Mouse (Mus musculus) embryonic facial prominence, embryonic 13.5 days (tissue): ENCODE measurements around the gene Gm5592. TPM values are rescaled to one million over a fixed set of nuclear protein-coding genes. Genes with fewer than 3 reads are reported as not detected.
"Not testable (repeated sequence)": the region's sequence is repeated elsewhere in the genome, so short reads cannot be mapped to it uniquely, and the experiment has no call there.

Experiments
- ATAC-seq: fragments of 200-750 bp; cut with Nextera tagmentation; 2 replicates; pipeline ENCODE4 v1.8.0; 2017; ENCODE audit warnings: low read depth; ENCODE audit not compliant: insufficient number of reproducible peaks, insufficient read depth, low FRiP score, low TSS enrichment
- H3K27ac ChIP-seq: fragments of 300-500 bp; sonication (generic); 2 replicates; pipeline ENCODE4 v1.5.1; 2015; ENCODE audit warnings: moderate library complexity, mild to moderate bottlenecking, inconsistent platforms
- H3K27me3 ChIP-seq: fragments of 300-500 bp; sonication (generic); 2 replicates; pipeline ENCODE4 v1.6.1; 2015; ENCODE audit warnings: mild to moderate bottlenecking, inconsistent platforms
- H3K36me3 ChIP-seq: fragments of 300-500 bp; sonication (generic); 2 replicates; pipeline ENCODE4 v1.6.1; 2015; ENCODE audit warnings: mild to moderate bottlenecking, inconsistent platforms
- H3K4me1 ChIP-seq: fragments of 300-500 bp; sonication (generic); 2 replicates; pipeline ENCODE4 v1.6.1; 2015; ENCODE audit warnings: inconsistent platforms
- H3K4me2 ChIP-seq: fragments of 300-500 bp; sonication (generic); 2 replicates; pipeline ENCODE4 v1.6.1; 2015; ENCODE audit warnings: moderate library complexity, mild to moderate bottlenecking, inconsistent platforms
- H3K4me3 ChIP-seq: fragments of 300-500 bp; sonication (generic); 2 replicates; pipeline ENCODE4 v1.5.1; 2015; ENCODE audit warnings: mild to moderate bottlenecking, inconsistent platforms
- H3K9ac ChIP-seq: fragments of 300-500 bp; sonication (generic); 2 replicates; pipeline ENCODE4 v1.6.1; 2015; ENCODE audit warnings: mild to moderate bottlenecking, inconsistent platforms
- H3K9me3 ChIP-seq: fragments of 300-500 bp; sonication (generic); 2 replicates; pipeline ENCODE4 v1.6.1; 2016; ENCODE audit warnings: inconsistent platforms
- WGBS: fragments of 180-500 bp; shearing (Covaris S2); methylation state at CpG from one replicate; pipeline ENCODE4 v1.1.7; 2015; ENCODE audit warnings: mixed read lengths; 5-methylcytosine and 5-hydroxymethylcytosine counted together
- polyA plus RNA-seq: library from polyadenylated mRNA; unstranded; fragments of >200 nt; fragmentation: Nextera tagmentation; extraction: Ambion mirVana; gene quantifications from 2 replicates; pipeline ENCODE4 v1.2.1, GENCODE M21; 2015

Gene Gm5592
- not detected in 2 replicates for polyA plus RNA-seq

DNA sequence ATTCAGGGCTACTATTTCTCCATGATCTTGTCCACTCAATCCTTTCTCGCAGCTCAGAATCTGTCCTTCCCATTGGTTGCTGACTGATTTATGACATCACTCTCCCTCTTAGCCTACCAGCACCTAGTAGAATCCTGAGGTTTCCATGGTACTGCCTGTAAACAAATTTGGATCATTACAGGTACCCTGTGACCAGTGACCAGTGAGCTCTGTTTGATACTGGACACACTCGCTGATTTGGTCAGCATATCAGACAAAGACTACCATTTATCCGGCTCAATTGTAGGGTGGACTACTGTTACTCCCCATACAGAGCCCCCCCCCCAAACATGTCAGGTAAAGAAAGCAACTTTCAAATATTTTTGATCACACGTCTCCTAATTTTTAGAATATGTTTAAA lies at the start of gene Gm5592:
Gene Gm5592, plus strand, starts transcription at position 301 of the 400 bp plus-strand sequence.
- 90% methylated on average over 4 of the region's 4 CpGs for WGBS
- H3K9me3 ChIP-seq, ATAC-seq, H3K27ac ChIP-seq, H3K4me2 ChIP-seq, H3K36me3 ChIP-seq, H3K4me3 ChIP-seq, H3K9ac ChIP-seq, H3K4me1 ChIP-seq, H3K27me3 ChIP-seq: not testable (repeated sequence)

DNA sequence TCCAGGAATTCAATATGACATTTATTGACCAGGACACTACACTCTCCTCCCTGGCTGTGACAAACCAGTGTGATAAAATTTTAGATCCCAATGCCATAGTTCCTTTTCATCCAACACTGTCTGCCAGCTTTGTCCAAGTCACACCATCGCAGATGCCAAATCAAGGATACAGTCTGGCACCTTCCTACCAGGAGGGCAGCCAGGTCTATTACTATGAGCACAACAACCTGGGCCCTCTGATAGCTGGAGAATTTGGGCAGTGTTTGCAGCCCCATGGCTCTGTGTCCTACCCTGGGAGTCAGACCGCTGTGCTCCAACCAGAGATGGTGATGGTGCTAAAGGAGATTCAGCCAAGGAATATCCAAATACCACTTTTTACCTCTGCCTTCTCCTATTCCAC lies 2.2 kb downstream of the Gm5592 start:
- H3K36me3 ChIP-seq, H3K27me3 ChIP-seq, H3K4me3 ChIP-seq, H3K9me3 ChIP-seq, ATAC-seq, H3K4me2 ChIP-seq, H3K4me1 ChIP-seq, H3K9ac ChIP-seq, H3K27ac ChIP-seq: not testable (repeated sequence)
- 95% methylated on average over 2 of the region's 2 CpGs for WGBS

DNA sequence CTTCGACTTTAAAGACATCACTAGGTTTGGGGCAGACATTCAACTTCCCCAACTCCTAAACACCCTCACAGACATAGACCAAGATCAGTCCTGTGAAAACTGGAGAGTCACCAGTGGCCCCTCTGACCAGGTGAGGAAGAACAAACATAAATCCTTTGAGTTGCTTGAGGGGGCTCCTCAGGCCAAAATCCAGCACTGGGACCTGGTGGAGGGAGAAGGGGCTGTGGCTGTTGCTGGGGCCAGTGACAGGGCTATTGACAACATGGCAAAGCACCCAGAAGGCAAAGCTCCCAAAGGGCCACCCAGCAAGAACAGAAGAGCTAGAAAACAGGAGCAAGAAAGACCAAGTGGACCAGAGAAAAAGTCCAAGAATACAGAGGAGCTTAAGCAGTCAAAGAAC lies 4.2 kb downstream of the Gm5592 start:
- WGBS, result no CpG with 5 or more reads among the region's 1 CpGs
- not testable (repeated sequence) for H3K4me3 ChIP-seq, ATAC-seq, H3K36me3 ChIP-seq, H3K27me3 ChIP-seq, H3K27ac ChIP-seq, H3K4me2 ChIP-seq, H3K9me3 ChIP-seq, H3K4me1 ChIP-seq, H3K9ac ChIP-seq

DNA sequence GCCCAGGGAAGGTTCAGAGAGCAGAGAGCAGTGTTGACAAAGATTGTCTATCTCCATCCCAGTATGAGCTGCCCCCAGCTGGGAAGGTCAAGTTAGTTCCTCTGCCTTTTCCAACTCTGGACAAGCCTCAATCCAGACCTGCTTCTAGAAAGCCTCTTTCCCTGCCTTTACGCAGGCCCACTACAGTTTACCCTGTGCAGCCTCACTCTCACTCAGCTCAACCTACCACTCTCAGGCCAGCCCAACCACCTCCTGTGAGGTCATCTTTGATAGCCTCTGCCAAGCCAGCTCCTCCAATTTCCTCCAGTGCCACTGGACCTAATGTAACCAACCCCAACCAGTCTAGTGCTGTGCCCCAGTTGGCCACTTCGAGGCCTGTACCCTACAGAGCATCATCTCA lies 4.9 kb downstream of the Gm5592 start:
- H3K4me1 ChIP-seq, H3K9ac ChIP-seq, ATAC-seq, H3K27me3 ChIP-seq, H3K4me3 ChIP-seq, H3K27ac ChIP-seq, H3K9me3 ChIP-seq, H3K36me3 ChIP-seq, H3K4me2 ChIP-seq: not testable (repeated sequence)
- 65% methylated on average over 2 of the region's 2 CpGs for WGBS

DNA sequence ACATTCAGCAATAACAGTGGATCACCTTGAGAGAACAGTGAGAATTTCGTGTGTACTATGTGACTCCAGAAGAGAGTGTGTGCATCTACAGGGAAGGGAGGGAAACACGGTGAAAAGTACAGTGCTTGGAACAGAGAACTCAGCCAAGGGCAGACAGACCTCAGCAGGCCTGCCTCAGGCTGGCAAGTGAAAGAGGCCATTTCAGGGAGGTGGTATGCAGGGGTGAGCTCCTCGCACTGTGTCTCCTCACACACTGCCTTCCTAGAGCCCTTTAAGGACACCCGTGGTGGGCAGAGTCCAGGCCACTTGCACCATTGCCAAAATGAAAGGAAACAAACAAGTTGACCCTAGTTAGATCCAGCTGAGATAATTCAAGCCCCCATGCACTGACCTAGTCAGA lies 40.0 kb downstream of the Gm5592 start:
- Histone ChIP-seq H3K4me2 (no peak overlapping the region), H3K27ac (no peak overlapping the region), H3K4me3 (no peak overlapping the region), H3K4me1 (no peaks in the 10 kb centered on the region), H3K9ac (no peak overlapping the region), H3K36me3 (no peaks in the 10 kb centered on the region), H3K9me3 (peaks cover 4% of the 10 kb centered on the region; the same call in 1 of the 2 replicates), H3K27me3 (no peaks in the 10 kb centered on the region)
- ATAC-seq, result no peak
- WGBS, result 66% methylated on average over 4 of the region's 4 CpGs

Other genes with a start within 250 kb of the Gm5592 start
- not detected in 2 replicates for gene 4930433I11Rik, start 166.3 kb upstream of the Gm5592 start, polyA plus RNA-seq
- not detected in 2 replicates for gene Gm4884, start 121.1 kb upstream of the Gm5592 start, polyA plus RNA-seq
- gene AI987944, start 239.5 kb downstream of the Gm5592 start, polyA plus RNA-seq, result 11.2 and 13.2 TPM in 2 replicates